Mouse (Mus musculus) testis, adult 2 months (tissue): ENCODE measurements around the gene B3gnt9. TPM values are rescaled to one million over a fixed set of nuclear protein-coding genes. Genes with fewer than 3 reads are reported as not detected.

Source experiments
- H3K27ac ChIP-seq: fragments of 200-500 bp; 2 replicates; pipeline ENCODE4 v1.5.1; 2012; ENCODE audit warnings: low read depth, low read length; ENCODE audit not compliant: control insufficient read depth, insufficient read depth
- H3K27me3 ChIP-seq: fragments of 200-500 bp; 2 replicates; pipeline ENCODE4 v1.6.1; 2012; ENCODE audit warnings: mild to moderate bottlenecking, low read length, moderate library complexity; ENCODE audit not compliant: control insufficient read depth, insufficient read depth
- H3K36me3 ChIP-seq: fragments of 200-500 bp; 2 replicates; pipeline ENCODE4 v1.6.1; 2012; ENCODE audit warnings: mild to moderate bottlenecking, low read length; ENCODE audit not compliant: control insufficient read depth, insufficient read depth
- H3K4me1 ChIP-seq: fragments of 200-500 bp; 2 replicates; pipeline ENCODE4 v1.6.1; 2012; ENCODE audit warnings: low read length; ENCODE audit not compliant: control insufficient read depth, insufficient read depth
- H3K4me3 ChIP-seq: fragments of 200-500 bp; 2 replicates; pipeline ENCODE4 v1.5.1; 2012; ENCODE audit warnings: low read depth, mild to moderate bottlenecking, low read length, moderate library complexity, mixed read lengths; ENCODE audit not compliant: control insufficient read depth
- CTCF ChIP-seq: fragments of 200-500 bp; IDR thresholded peaks from 2 replicates; pipeline ENCODE4 v1.5.1; 2012; ENCODE audit warnings: low read depth, mild to moderate bottlenecking, inconsistent platforms, low read length, moderate library complexity; ENCODE audit not compliant: control insufficient read depth, insufficient read depth, insufficient replicate concordance
- POLR2A ChIP-seq: fragments of 200-500 bp; IDR thresholded peaks from 2 replicates; pipeline ENCODE4 v1.6.1; 2012; ENCODE audit warnings: low read depth, mild to moderate bottlenecking, inconsistent platforms, low read length, moderate library complexity; ENCODE audit not compliant: control insufficient read depth
- polyA plus RNA-seq: library from polyadenylated mRNA; depleted of rRNA; stranded (reverse); fragments of >200 nt; gene quantifications from 2 replicates; pipeline ENCODE4 v1.2.3, GENCODE M21; 2012; rRNA removed

The B3gnt9 gene
- 6.8 and 7.0 TPM in 2 replicates for polyA plus RNA-seq

DNA sequence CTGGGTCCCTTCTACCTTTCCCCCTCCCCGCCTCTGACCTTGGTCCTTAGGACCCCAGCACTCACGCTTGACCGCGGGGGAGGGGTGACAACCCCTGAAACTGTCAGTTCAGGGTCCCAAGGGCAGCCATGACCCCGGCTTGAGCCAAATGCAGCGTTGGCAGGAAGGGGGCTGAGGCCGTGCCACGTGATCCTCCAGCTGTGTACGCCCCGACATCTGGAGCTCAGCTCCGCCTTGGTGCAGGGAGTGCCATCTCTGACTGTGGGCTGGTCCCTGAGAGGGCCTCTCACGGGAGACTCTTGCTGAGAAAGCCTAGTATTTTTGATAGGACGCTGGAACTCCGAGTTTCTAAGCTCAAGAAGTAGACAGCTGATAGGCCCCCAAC, at the start of gene B3gnt9:
B3gnt9 (minus strand) TSS at position 188 of the 385 bp plus-strand sequence.
- no peaks in the 10 kb centered on the region for H3K36me3 ChIP-seq
- H3K4me3 ChIP-seq = peak within 1 kb of the TSS; percentile 79
- TF ChIP-seq CTCF = no peak
- no peak for TF ChIP-seq POLR2A
- peak within 1 kb of the TSS; percentile 67 for H3K27ac ChIP-seq
- H3K27me3 ChIP-seq = no peaks in the 10 kb centered on the region
- peaks cover 29% of the 10 kb centered on the region for H3K4me1 ChIP-seq

DNA sequence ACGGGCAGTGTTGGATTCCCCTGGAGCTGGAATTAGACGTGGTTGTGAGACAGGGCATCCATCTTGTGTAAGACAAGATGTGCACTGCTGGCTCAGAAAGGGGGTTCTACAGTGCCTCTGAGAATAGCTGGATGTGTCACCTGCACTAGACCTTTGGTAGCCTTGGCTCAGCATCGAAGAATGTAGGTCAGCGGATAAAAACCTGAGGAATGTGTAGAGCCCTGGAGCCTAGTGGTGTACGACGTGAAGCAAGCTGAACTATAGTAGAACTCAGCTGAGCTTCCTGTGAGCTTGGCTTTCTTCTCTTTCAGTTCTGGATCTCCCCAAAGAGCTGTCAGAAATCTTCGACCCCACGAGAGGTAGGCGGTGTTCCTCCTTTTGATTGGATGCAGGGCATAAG, 48.9 kb upstream of the B3gnt9 start:
- H3K36me3 ChIP-seq = peaks cover 2% of the 10 kb centered on the region; the same call in 1 of the 2 replicates
- no peak overlapping the region for H3K4me3 ChIP-seq
- H3K4me1 ChIP-seq = peaks cover 8% of the 10 kb centered on the region
- no peak for TF ChIP-seq POLR2A
- no peak for TF ChIP-seq CTCF
- H3K27me3 ChIP-seq = no peaks in the 10 kb centered on the region
- H3K27ac ChIP-seq = no peak overlapping the region

DNA sequence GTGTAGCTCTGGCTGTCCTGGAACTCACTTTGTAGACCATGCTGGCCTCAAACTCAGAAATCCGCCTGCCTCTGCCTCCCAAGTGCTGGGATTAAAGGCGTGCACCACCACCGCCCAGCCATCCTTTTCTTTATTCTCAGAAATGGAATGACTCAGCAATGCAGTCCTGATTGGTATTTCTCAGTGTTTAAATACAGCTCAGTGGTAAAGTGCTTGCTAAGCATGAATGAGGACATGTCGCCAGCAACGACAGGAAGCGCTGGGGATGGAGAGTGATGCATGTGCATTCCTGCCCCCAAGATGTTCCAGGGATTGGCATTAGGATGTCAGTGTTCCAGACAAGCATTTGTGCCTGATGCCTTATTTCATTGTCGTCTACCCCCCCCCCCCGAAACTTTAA, 48.4 kb upstream of the B3gnt9 start:
- Histone ChIP-seq H3K27me3 (no peaks in the 10 kb centered on the region), H3K4me1 (peaks cover 13% of the 10 kb centered on the region), H3K27ac (no peak overlapping the region), H3K4me3 (no peak overlapping the region), H3K36me3 (peaks cover 2% of the 10 kb centered on the region; the same call in 1 of the 2 replicates)
- no peak for TF ChIP-seq CTCF

DNA sequence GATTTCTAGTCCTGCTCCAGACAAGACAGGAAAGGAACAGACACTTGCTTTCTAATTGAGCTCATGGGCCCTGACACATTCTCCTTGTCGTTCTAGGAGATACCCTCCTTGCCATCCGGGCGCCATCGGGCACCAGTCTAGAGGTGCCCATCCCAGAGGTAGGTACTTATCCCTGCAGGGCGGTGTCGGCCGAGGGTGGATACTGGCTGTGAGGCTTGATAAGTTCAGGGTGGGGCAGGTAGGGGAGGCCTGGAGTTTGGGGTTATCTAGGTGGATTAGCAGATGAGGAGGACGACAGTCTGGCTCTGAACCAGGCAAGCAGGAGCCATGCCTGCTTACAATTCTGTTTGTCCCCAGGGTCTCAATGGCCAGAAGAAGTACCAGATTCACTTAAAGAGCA, 45.0 kb upstream of the B3gnt9 start:
- Histone ChIP-seq H3K27ac (no peak overlapping the region), H3K27me3 (no peaks in the 10 kb centered on the region), H3K4me1 (peaks cover 10% of the 10 kb centered on the region), H3K36me3 (peaks cover 2% of the 10 kb centered on the region; the same call in 1 of the 2 replicates), H3K4me3 (no peak overlapping the region)
- TF ChIP-seq POLR2A = no peak
- TF ChIP-seq CTCF = no peak

DNA sequence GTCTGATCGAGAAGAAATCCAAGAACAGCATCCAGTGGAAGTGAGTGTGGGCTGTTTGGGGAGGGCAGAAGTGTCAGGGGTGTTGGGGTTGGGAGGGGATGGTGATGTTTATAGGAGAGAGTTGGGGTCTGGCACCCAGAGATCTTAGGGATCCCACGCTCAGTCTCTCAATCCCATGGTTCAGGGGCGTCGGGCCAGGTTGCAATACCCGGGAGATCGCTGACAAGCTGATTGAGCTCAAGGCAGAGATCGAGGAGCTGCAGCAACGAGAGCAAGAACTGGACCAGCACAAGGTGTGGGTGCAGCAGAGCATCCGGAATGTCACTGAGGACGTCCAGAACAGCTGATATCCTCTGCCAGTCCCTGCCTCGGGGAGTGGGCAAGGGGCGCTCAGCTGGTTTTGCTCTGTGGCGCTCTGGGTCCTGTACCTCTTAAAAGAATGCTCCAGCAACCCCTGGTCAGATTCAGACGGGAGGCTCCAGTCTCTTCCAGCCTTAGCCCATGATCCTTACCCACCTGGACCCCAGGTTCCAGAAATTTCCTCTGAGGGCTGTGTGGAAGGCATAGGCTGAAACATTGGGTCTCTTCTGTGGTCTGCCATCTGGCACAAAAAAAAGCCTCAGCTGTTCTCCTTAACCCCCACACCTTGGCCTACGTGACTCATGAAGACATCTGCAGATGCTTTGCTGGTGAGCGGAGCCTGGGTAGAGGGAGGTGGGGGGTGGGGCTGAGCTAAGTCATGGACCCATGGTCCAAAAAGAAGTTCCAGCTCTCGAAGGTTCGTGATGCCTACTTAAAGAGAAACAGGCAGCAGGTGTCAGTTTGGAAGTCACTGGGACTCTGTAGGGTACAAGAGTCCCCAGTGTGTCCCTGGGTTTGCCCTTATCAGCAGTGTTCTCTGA, 43.6 kb upstream of the B3gnt9 start:
- peak overlapping the region; percentile 94 for H3K4me3 ChIP-seq
- no peak for TF ChIP-seq CTCF
- no peak for TF ChIP-seq POLR2A
- H3K36me3 ChIP-seq = peaks cover 2% of the 10 kb centered on the region; the same call in 1 of the 2 replicates
- no peaks in the 10 kb centered on the region for H3K27me3 ChIP-seq
- H3K4me1 ChIP-seq = peaks cover 10% of the 10 kb centered on the region
- 0 out of 2 replicates have a peak overlapping the region, but pooled peaks have one; percentile 75 for H3K27ac ChIP-seq

DNA sequence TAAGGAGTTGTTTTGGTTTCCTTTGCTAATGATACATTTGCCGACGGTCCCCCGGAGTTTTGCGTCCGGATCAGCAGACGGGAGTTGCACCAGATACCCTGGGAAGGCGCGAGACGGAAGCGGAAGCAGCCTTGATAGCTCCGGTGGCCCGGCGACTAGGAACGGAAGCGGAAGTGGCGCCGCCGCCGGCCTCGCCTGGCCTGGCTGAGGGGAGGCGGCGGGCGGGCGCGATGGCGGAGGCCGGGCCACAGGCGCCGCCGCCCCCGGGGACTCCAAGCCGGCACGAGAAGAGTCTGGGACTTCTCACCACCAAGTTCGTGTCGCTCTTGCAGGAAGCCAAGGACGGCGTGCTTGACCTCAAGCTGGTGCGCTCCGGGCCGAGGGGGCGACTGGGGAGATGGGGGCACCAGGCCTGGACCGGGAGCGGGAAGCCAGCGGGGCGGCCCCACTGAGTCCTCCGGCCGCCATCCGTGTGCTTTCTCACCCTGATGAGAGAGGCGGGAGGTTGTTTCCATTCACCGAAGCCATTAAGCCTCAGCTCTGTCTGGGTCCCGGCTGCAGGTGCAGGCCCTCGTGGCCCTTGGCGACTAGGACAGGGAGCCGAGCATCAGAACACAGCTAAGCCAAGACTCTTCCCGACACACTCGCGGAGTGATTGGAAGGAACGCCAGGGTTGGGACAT, 42.7 kb upstream of the B3gnt9 start, which contains the start of gene E2f4:
E2f4 (plus strand) TSS at position 153 of the 682 bp plus-strand sequence.
- TF ChIP-seq CTCF (no peak), POLR2A (peak; percentile 69; the same call in 1 of the 2 replicates)
- Histone ChIP-seq H3K4me1 (peaks cover 10% of the 10 kb centered on the region), H3K27me3 (no peaks in the 10 kb centered on the region), H3K27ac (peak within 1 kb of the TSS; percentile 75), H3K4me3 (peak within 1 kb of the TSS; percentile 94), H3K36me3 (peaks cover 2% of the 10 kb centered on the region; the same call in 1 of the 2 replicates)
